Mouse (Mus musculus) CH12.LX (cell line): ENCODE results near the gene Nfx1. TPM values are rescaled to one million over a fixed set of nuclear protein-coding genes. Genes with fewer than 3 reads are reported as not detected.

Source experiments
- DNase-seq: peaks from one replicate; pipeline ENCODE4 v3.0.0-alpha.2; 2013; ENCODE audit errors: extremely low read depth
- H3K27ac ChIP-seq: 2 replicates; pipeline ENCODE4 v1.5.1; 2012; ENCODE audit warnings: low read depth, mild to moderate bottlenecking, control low read depth, moderate library complexity; ENCODE audit not compliant: insufficient read depth
- H3K27me3 ChIP-seq: replicated peaks from 2 replicates; pipeline ENCODE3; 2012; ENCODE audit warnings: inconsistent platforms
- H3K36me3 ChIP-seq, 2 experiments: replicated peaks in 1 of 2; 2 replicates each; pipeline versions ENCODE3 to v1.6.1; 2012; ENCODE audit warnings: inconsistent platforms in 1 of 2, low read length in 1 of 2, mild to moderate bottlenecking in 1 of 2, mixed read lengths in 1 of 2, moderate library complexity in 1 of 2; ENCODE audit not compliant: control insufficient read depth in 1 of 2, insufficient read depth in 1 of 2
- H3K4me1 ChIP-seq, 2 experiments: 2 replicates each; pipeline ENCODE4 v1.6.1; 2012; ENCODE audit warnings: inconsistent platforms in 1 of 2, moderate library complexity in 1 of 2; ENCODE audit not compliant: insufficient read depth in 2 of 2, control insufficient read depth in 1 of 2
- H3K4me2 ChIP-seq: 2 replicates; pipeline ENCODE4 v1.6.1; 2012; ENCODE audit warnings: low read depth, mild to moderate bottlenecking, control low read depth; ENCODE audit not compliant: poor library complexity, insufficient read depth, severe bottlenecking
- H3K4me3 ChIP-seq, 3 experiments: fragments of 150-350 bp in 1 of 3; sonication (generic) in 1 of 3; replicated peaks in 1 of 3; 2 replicates each; pipeline versions ENCODE3 to v1.5.1; 2011 to 2012; ENCODE audit warnings: low read depth in 2 of 3, low read length in 2 of 3, mild to moderate bottlenecking in 2 of 3, moderate library complexity in 2 of 3, control low read depth in 1 of 3, improper control_type of control experiment in 1 of 3, inconsistent platforms in 1 of 3, mixed read lengths in 1 of 3; ENCODE audit not compliant: poor library complexity in 1 of 3
- H3K79me2 ChIP-seq: replicated peaks from 2 replicates; pipeline ENCODE4 v1.6.1; 2012; ENCODE audit warnings: mild to moderate bottlenecking, moderate library complexity; ENCODE audit not compliant: control insufficient read depth, poor library complexity, insufficient read depth, severe bottlenecking; ENCODE audit errors: extremely low read depth
- H3K9ac ChIP-seq: 2 replicates; pipeline ENCODE4 v1.6.1; 2012; ENCODE audit warnings: low read depth, mild to moderate bottlenecking, control low read depth, moderate library complexity; ENCODE audit not compliant: insufficient read depth
- H3K9me3 ChIP-seq: replicated peaks from 2 replicates; pipeline ENCODE3; 2012; ENCODE audit warnings: low read length, inconsistent platforms, mixed read lengths
- BHLHE40 ChIP-seq: IDR thresholded peaks from 2 replicates; pipeline ENCODE4 v1.6.1; 2011; ENCODE audit warnings: mild to moderate bottlenecking, low read depth, low read length, improper control_type of control experiment
- CHD1 ChIP-seq: IDR thresholded peaks from 2 replicates; pipeline ENCODE4 v1.6.1; 2012; ENCODE audit warnings: low read depth, low read length, improper control_type of control experiment, inconsistent platforms
- E2F4 ChIP-seq: IDR thresholded peaks from 2 replicates; pipeline ENCODE4 v1.6.1; 2011; ENCODE audit warnings: low read depth, low read length, improper control_type of control experiment; ENCODE audit not compliant: insufficient replicate concordance
- EP300 ChIP-seq: IDR thresholded peaks from 2 replicates; pipeline ENCODE4 v1.6.1; 2011; ENCODE audit warnings: low read length, improper control_type of control experiment
- ETS1 ChIP-seq: conservative IDR thresholded peaks from 2 replicates; pipeline ENCODE4 v1.6.1; 2012; ENCODE audit warnings: low read depth, mild to moderate bottlenecking, inconsistent platforms, low read length, improper control_type of control experiment, moderate library complexity
- GABPA ChIP-seq: IDR thresholded peaks from 2 replicates; pipeline ENCODE4 v1.6.1; 2012; ENCODE audit warnings: low read depth, low read length, improper control_type of control experiment, inconsistent platforms; ENCODE audit not compliant: insufficient replicate concordance
- JUN ChIP-seq: IDR thresholded peaks from 2 replicates; pipeline ENCODE4 v1.6.1; 2011; ENCODE audit warnings: low read depth, mild to moderate bottlenecking, low read length, improper control_type of control experiment, moderate library complexity; ENCODE audit not compliant: insufficient read depth
- JUND ChIP-seq: conservative IDR thresholded peaks from 2 replicates; pipeline ENCODE4 v1.6.1; 2011; ENCODE audit warnings: low read depth, low read length, improper control_type of control experiment
- MAFK ChIP-seq: IDR thresholded peaks from 2 replicates; pipeline ENCODE4 v1.6.1; 2011; ENCODE audit warnings: low read length, improper control_type of control experiment; ENCODE audit not compliant: insufficient replicate concordance
- MAX ChIP-seq: IDR thresholded peaks from 2 replicates; pipeline ENCODE4 v1.6.1; 2011; ENCODE audit warnings: low read length, improper control_type of control experiment
- MEF2A ChIP-seq: IDR thresholded peaks from 2 replicates; pipeline ENCODE4 v1.6.1; 2014; ENCODE audit warnings: low read depth, mild to moderate bottlenecking, inconsistent platforms, low read length, improper control_type of control experiment, borderline replicate concordance
- MXI1 ChIP-seq: IDR thresholded peaks from 2 replicates; pipeline ENCODE4 v1.6.1; 2011; ENCODE audit warnings: mild to moderate bottlenecking, low read depth, low read length, improper control_type of control experiment
- NRF1 ChIP-seq: IDR thresholded peaks from 2 replicates; pipeline ENCODE4 v1.6.1; 2014; ENCODE audit warnings: low read depth, mild to moderate bottlenecking, inconsistent platforms, low read length, improper control_type of control experiment, moderate library complexity
- PAX5 ChIP-seq: IDR thresholded peaks from 2 replicates; pipeline ENCODE4 v1.6.1; 2012; ENCODE audit warnings: low read length, inconsistent platforms, mixed read lengths
- POLR2A ChIP-seq: IDR thresholded peaks from 2 replicates; pipeline ENCODE4 v1.6.1; 2011; ENCODE audit warnings: low read depth, mild to moderate bottlenecking, improper control_type of control experiment, low read length
- SIN3A ChIP-seq: IDR thresholded peaks from 2 replicates; pipeline ENCODE4 v1.6.1; 2012; ENCODE audit warnings: low read length, improper control_type of control experiment, inconsistent platforms
- SMC3 ChIP-seq: IDR thresholded peaks from 2 replicates; pipeline ENCODE4 v1.6.1; 2011; ENCODE audit warnings: low read depth, low read length, improper control_type of control experiment
- TBP ChIP-seq: conservative IDR thresholded peaks from 2 replicates; pipeline ENCODE4 v1.6.1; 2011; ENCODE audit warnings: low read depth, low read length, improper control_type of control experiment
- TCF12 ChIP-seq: IDR thresholded peaks from 2 replicates; pipeline ENCODE4 v1.6.1; 2014; ENCODE audit warnings: low read depth, mild to moderate bottlenecking, inconsistent platforms, low read length, improper control_type of control experiment
- USF1 ChIP-seq: IDR thresholded peaks from 2 replicates; pipeline ENCODE4 v1.6.1; 2014; ENCODE audit warnings: low read depth, mild to moderate bottlenecking, inconsistent platforms, low read length, improper control_type of control experiment
- USF2 ChIP-seq: conservative IDR thresholded peaks from 2 replicates; pipeline ENCODE4 v1.6.1; 2011; ENCODE audit warnings: low read depth, low read length, improper control_type of control experiment
- ZC3H11A ChIP-seq: IDR thresholded peaks from 2 replicates; pipeline ENCODE4 v1.6.1; 2012; ENCODE audit warnings: low read depth, mild to moderate bottlenecking, inconsistent platforms, low read length, improper control_type of control experiment
- ZKSCAN1 ChIP-seq: IDR thresholded peaks from 2 replicates; pipeline ENCODE4 v1.6.1; 2012; ENCODE audit warnings: low read depth, inconsistent platforms, low read length, improper control_type of control experiment, borderline replicate concordance
- ZMIZ1 ChIP-seq: IDR thresholded peaks from 2 replicates; pipeline ENCODE4 v1.6.1; 2012; ENCODE audit warnings: low read depth, mild to moderate bottlenecking, inconsistent platforms, low read length, improper control_type of control experiment
- dilution Hi-C: fragments of 300-500 bp; cut with MboI; formaldehyde crosslinking; loops from 2 replicates; pipeline ENCODE4 v1.14.3; 2020; ENCODE audit warnings: low sequenced_read_pairs; ENCODE audit not compliant: extremely low pct_unique_long_range_greater_than_20kb, extremely low pct_ligation_motif_present
- in situ Hi-C: fragments of 300-500 bp; cut with MboI; formaldehyde crosslinking; loops from 3 replicates; pipeline ENCODE4 v1.14.3; 2019; ENCODE audit warnings: low sequenced_read_pairs, low pct_ligation_motif_present, low pct_unique_long_range_greater_than_20kb, mixed read lengths
- polyA plus RNA-seq: library from polyadenylated mRNA; unstranded; fragments of >175 nt; gene quantifications from 2 replicates; pipeline ENCODE4 v1.2.1, GENCODE M21; 2012; ENCODE audit warnings: low read depth; ENCODE audit not compliant: insufficient read length
- total RNA-seq, 2 experiments: library from RNA; depleted of rRNA; stranded (reverse); fragments of 300-350 nt in 1 of 2; fragments of >200 nt in 1 of 2; gene quantifications; 2 replicates each; pipeline ENCODE4 v1.2.3; 2012 to 2014

Gene Nfx1
- total and polyA plus RNA-seq, 3 experiments, result 55.5 to 89.8 (median 70.5) TPM

DNA sequence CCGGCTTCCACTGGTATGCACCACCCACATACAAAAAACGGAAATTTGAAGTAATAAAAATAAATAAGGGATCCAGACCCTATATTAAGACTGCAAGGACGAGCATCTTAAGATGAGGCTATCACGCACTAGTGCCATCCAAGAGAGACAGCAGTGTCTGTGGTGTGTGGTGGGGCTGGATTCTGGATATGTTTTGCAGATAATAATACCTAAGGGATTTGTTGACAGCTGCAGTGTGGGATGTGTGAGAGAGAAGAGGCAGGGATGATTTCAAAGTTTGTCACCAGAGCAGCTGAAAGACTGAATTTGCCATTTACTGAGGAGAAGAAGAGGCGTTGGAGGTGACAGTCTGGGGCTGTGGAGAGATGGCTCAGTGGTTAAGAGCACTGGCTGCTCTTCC, 58.7 kb downstream of the Nfx1 start:
- Histone ChIP-seq H3K9ac (no peak overlapping the region), H3K4me2 (no peak overlapping the region), H3K4me1 (peaks cover 5 to 28% of the 10 kb centered on the region in 2 experiments), H3K4me3 (no peak overlapping the region), H3K36me3 (peaks cover 19 to 65% of the 10 kb centered on the region in 2 experiments), H3K27ac (no peak overlapping the region), H3K79me2 (no peaks in the 10 kb centered on the region), H3K27me3 (no peaks in the 10 kb centered on the region), H3K9me3 (no peaks in the 10 kb centered on the region)
- TF ChIP-seq ZMIZ1 (no peak), POLR2A (no peak), MXI1 (no peak), GABPA (no peak), JUN (no peak), MAX (no peak), USF2 (no peak), SMC3 (no peak), MEF2A (no peak), PAX5 (no peak), NRF1 (no peak), E2F4 (no peak)
- in situ Hi-C loops, result no loop called here
- dilution Hi-C loops, result no loop called here
- DNase-seq, result no peak

DNA sequence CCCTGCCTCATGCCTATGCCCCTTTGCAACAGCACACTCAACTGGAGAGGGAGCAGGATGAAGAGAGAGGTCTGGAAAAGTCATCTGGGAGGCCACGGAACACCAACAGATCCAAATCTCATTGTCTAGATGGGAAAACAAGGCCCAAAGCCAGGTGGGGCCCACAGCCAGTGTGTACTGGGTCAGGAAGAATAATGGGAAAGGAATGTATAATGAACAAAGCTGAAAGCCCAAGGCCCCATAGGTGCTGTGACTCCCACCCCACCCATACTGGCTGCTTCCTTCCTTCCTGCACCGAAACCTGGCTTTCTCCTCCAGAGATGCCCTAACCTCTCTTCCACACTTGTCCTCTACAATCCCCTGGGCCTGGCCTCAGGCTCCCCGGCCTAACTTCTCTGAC, 60.5 kb downstream of the Nfx1 start:
- Histone ChIP-seq H3K4me1 (peaks cover 2 to 19% of the 10 kb centered on the region in 2 experiments), H3K36me3 (peaks cover 9 to 49% of the 10 kb centered on the region in 2 experiments), H3K4me2 (no peak overlapping the region), H3K27me3 (no peaks in the 10 kb centered on the region), H3K79me2 (no peaks in the 10 kb centered on the region), H3K4me3 (no peak overlapping the region), H3K9ac (no peak overlapping the region), H3K9me3 (no peaks in the 10 kb centered on the region), H3K27ac (no peak overlapping the region)
- DNase-seq, result no peak
- in situ Hi-C loops, result no loop called here
- dilution Hi-C loops, result no loop called here
- no peak for TF ChIP-seq ZC3H11A
- no peak for TF ChIP-seq JUND
- TF ChIP-seq GABPA, result no peak
- no peak for TF ChIP-seq E2F4
- TF ChIP-seq TCF12, result no peak
- no peak for TF ChIP-seq BHLHE40
- TF ChIP-seq ZKSCAN1, result no peak
- TF ChIP-seq PAX5, result no peak
- TF ChIP-seq ZMIZ1, result no peak
- TF ChIP-seq SIN3A, result no peak
- no peak for TF ChIP-seq TBP
- no peak for TF ChIP-seq SMC3
- TF ChIP-seq USF2, result no peak
- TF ChIP-seq MAFK, result no peak
- no peak for TF ChIP-seq EP300
- no peak for TF ChIP-seq POLR2A
- TF ChIP-seq CHD1, result no peak
- no peak for TF ChIP-seq ETS1
- TF ChIP-seq USF1, result no peak
